Mouse (Mus musculus) megakaryocyte-erythroid progenitor cell, adult 5-6 weeks (primary cell): ENCODE results near the gene A4gnt. TPM values are rescaled to one million over a fixed set of nuclear protein-coding genes. Genes with fewer than 3 reads are reported as not detected.
A peak's percentile ranks its signal among the peaks of the same experiment; 100 is the strongest.

Experiments used
- ATAC-seq: replicated peaks from 2 replicates; pipeline ENCODE4 v1.8.0; 2016; ENCODE audit warnings: mild to moderate bottlenecking, inconsistent platforms; ENCODE audit not compliant: severe bottlenecking, poor library complexity, low FRiP score, low TSS enrichment
- total RNA-seq, 2 experiments: library from RNA; stranded (forward) in 1 of 2; stranded (reverse) in 1 of 2; fragments of 200-1000, 215-1000 nt in 1 of 2; fragments of >200 nt in 1 of 2; fragmentation: Nextera tagmentation in 1 of 2; gene quantifications; 2 replicates each; pipeline ENCODE4 v1.2.3; 2014 to 2017

A4gnt gene
- total RNA-seq, 2 experiments from 2014 or later: not detected

GRCm38 (mm10) chr9:99630528-99631125, 18.3 kb downstream of the A4gnt start:
- ATAC-seq: no peak

GRCm38 (mm10) chr9:99631781-99632180, 19.5 kb downstream of the A4gnt start:
- no peak for ATAC-seq

GRCm38 (mm10) chr9:99632264-99632663, 20.0 kb downstream of the A4gnt start:
- ATAC-seq: no peak

- ATAC-seq: no peak
These were observed 24.5 kb downstream of the A4gnt start for GRCm38 (mm10) chr9:99636776-99637175.

- ATAC-seq: no peak
These were observed 24.9 kb downstream of the A4gnt start for GRCm38 (mm10) chr9:99637227-99637626.

- ATAC-seq: no peak
These were observed 25.4 kb downstream of the A4gnt start for GRCm38 (mm10) chr9:99637736-99638135.

GRCm38 (mm10) chr9:99639957-99640356, 27.7 kb downstream of the A4gnt start:
- no peak for ATAC-seq

- no peak for ATAC-seq
These were observed 33.1 kb downstream of the A4gnt start for GRCm38 (mm10) chr9:99645416-99645815.

- no peak for ATAC-seq
These were observed 33.8 kb downstream of the A4gnt start for GRCm38 (mm10) chr9:99646102-99646501.

GRCm38 (mm10) chr9:99660756-99661155, 48.5 kb downstream of the A4gnt start:
- no peak for ATAC-seq

- no peak for ATAC-seq
These were observed 49.4 kb downstream of the A4gnt start for GRCm38 (mm10) chr9:99661606-99662166.

GRCm38 (mm10) chr9:99662406-99662805, 50.1 kb downstream of the A4gnt start:
- peak; percentile 76 for ATAC-seq

GRCm38 (mm10) chr9:99662887-99663286, 50.6 kb downstream of the A4gnt start:
- no peak for ATAC-seq

- no peak for ATAC-seq
These were observed 55.3 kb downstream of the A4gnt start for GRCm38 (mm10) chr9:99667596-99667995.

- ATAC-seq: no peak
These were observed 59.3 kb downstream of the A4gnt start for GRCm38 (mm10) chr9:99671603-99672002.

Other genes starting within 250 kb of the A4gnt start
- gene Mras, start 175.1 kb upstream of the A4gnt start, total RNA-seq (2014; fragmentation: Nextera tagmentation): not detected in 2 replicates
- not detected in 2 replicates for gene Mras, start 175.1 kb upstream of the A4gnt start, total RNA-seq (2017)
- gene Nme9, start 161.0 kb upstream of the A4gnt start, total RNA-seq (2014; fragmentation: Nextera tagmentation): 0.48 TPM in 1 of 2 replicates, not detected in the other
- gene Nme9, start 161.0 kb upstream of the A4gnt start, total RNA-seq (2017): not detected in 2 replicates
- 25.3 and 33.9 TPM in 2 replicates for gene Armc8, start 43.6 kb upstream of the A4gnt start, total RNA-seq (2014; fragmentation: Nextera tagmentation)
- gene Armc8, start 43.6 kb upstream of the A4gnt start, total RNA-seq (2017): 24.7 and 33.1 TPM in 2 replicates
- 21.9 and 34.7 TPM in 2 replicates for gene Dbr1, start 36.7 kb upstream of the A4gnt start, total RNA-seq (2014; fragmentation: Nextera tagmentation)
- 53.6 and 67.5 TPM in 2 replicates for gene Dbr1, start 36.7 kb upstream of the A4gnt start, total RNA-seq (2017)
- gene Dzip1l, start 17.0 kb downstream of the A4gnt start, total RNA-seq (2014; fragmentation: Nextera tagmentation): not detected in 2 replicates
- gene Dzip1l, start 17.0 kb downstream of the A4gnt start, total RNA-seq (2017): 0.11 TPM in 1 of 2 replicates, not detected in the other
- gene Cldn18, start 104.8 kb downstream of the A4gnt start, total RNA-seq (2014; fragmentation: Nextera tagmentation): not detected in 2 replicates
- not detected in 2 replicates for gene Cldn18, start 104.8 kb downstream of the A4gnt start, total RNA-seq (2017)